Mouse (Mus musculus) embryonic fibroblast, embryonic 13.5 days (primary cell): ENCODE results near the gene Chd9.

Experiments used
- CTCF ChIP-seq: IDR thresholded peaks from 2 replicates; pipeline ENCODE4 v1.5.1; 2011; ENCODE audit warnings: mild to moderate bottlenecking, control low read depth, low read length, moderate library complexity, borderline replicate concordance; ENCODE audit not compliant: insufficient read depth
- POLR2A ChIP-seq: IDR thresholded peaks from 2 replicates; pipeline ENCODE4 v1.6.1; 2011; ENCODE audit warnings: low read depth, mild to moderate bottlenecking, control low read depth, low read length, moderate library complexity

- TF ChIP-seq POLR2A, result no peak
- TF ChIP-seq CTCF, result no peak
Measured at GRCm38 (mm10) chr8:90873051-90873450, 44.9 kb downstream of the Chd9 start.
